Mouse (Mus musculus) lung, adult 10 weeks (tissue): ENCODE data around the gene Umod. TPM values are rescaled to one million over a fixed set of nuclear protein-coding genes. Genes with fewer than 3 reads are reported as not detected.

Source experiments
- polyA plus RNA-seq: library from polyadenylated mRNA; stranded (reverse); fragments of 350-450 nt; fragmentation: Illumina TruSeq; extraction: RNeasy Lipid Tissue Mini Kit (QIAGEN cat#74804); gene quantifications from one replicate; pipeline ENCODE4 v1.2.3, GENCODE M21; 2014; ENCODE audit warnings: low read depth, low replicate concordance; ENCODE audit not compliant: insufficient read depth

Gene Umod
- polyA plus RNA-seq = not detected

DNA sequence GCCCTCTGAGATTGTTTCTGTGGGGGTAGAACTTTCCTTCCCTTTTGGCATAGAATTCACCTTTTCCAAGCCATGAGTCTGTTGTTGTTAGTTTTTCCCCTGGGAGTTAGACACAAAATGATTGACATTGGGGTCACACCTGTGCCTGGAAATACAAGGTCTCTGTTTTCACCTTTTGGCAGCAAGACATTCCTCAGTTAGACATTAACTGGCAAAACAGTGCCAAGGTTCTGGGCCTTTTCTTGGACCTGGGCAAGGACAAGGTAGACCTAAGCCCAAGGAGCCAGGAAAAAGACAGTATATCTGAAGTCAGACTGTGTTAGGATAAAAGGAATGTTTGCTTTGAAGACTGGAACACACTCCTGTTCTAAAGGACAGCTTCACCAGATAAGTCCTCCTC, at the start of gene Umod:
TSS of gene Umod (minus strand) at position 27 of the 400 bp plus-strand sequence.

DNA sequence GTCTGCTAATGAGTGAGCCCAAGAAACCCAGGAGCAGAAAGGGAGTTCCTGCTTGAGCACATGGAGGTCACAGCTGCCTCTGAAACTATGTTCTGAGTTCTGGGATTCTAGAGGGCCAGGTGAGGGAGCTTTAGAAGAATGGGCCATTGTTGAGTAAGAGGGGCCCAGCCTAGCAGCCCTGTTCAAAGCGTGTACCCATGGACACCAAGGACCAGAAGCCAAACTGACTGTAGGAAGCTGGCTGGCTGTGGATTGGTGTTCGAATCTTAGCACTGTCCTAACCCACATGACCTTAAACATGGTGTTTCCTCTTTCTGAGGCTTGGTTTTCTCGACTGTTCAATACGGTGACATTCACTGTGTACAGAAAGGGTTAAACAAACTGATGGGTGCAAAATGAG, 44.3 kb upstream of the Umod start, which contains the start of gene Pdilt:
TSS of gene Pdilt (minus strand) at position 101 of the 400 bp plus-strand sequence.

DNA sequence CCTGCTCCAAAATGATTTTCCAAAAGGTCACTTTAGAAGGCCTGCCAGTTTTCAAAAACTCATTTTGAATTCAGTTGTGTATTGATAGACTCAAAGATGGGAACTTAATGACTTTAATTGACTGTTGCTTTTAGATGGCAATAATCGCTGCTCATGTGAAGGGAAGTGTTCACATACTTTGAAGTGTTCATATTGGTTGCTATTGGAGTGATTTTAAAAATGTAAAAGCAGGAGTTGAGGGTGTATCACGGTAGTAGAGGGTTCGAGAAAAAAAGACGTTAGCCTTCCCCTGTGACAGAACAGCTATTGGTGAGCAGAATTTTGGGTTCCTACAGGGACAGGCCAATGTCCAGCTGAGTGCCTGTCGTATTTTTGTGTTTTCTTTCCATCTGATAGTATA, 40.1 kb upstream of the Umod start, which contains the start of gene Acsm5:
TSS of gene Acsm5 (plus strand) at position 301 of the 400 bp plus-strand sequence.

GRCm38 (mm10) chr7:119459185-119459584, 19.9 kb downstream of the Umod start, which contains the start of gene Gp2:
TSS of gene Gp2 (minus strand) at chr7:119459285.

Other genes with a start within 250 kb of the Umod start
- 1.2 TPM for gene Gp2, start 20.0 kb downstream of the Umod start, polyA plus RNA-seq
- 0.30 TPM for gene Acsm5, start 40.2 kb upstream of the Umod start, polyA plus RNA-seq
- gene Pdilt, start 44.2 kb upstream of the Umod start, polyA plus RNA-seq = not detected
- gene Acsm2, start 75.1 kb upstream of the Umod start, polyA plus RNA-seq = not detected
- 7.8 TPM for gene Acsm1, start 127.7 kb upstream of the Umod start, polyA plus RNA-seq
- not detected for gene Acsm4, start 210.7 kb upstream of the Umod start, polyA plus RNA-seq
- gene Thumpd1, start 241.5 kb upstream of the Umod start, polyA plus RNA-seq = 16.5 TPM